Comparison of ENCODE assay signal across 9 mouse cellular contexts in the genomic region with DNA sequence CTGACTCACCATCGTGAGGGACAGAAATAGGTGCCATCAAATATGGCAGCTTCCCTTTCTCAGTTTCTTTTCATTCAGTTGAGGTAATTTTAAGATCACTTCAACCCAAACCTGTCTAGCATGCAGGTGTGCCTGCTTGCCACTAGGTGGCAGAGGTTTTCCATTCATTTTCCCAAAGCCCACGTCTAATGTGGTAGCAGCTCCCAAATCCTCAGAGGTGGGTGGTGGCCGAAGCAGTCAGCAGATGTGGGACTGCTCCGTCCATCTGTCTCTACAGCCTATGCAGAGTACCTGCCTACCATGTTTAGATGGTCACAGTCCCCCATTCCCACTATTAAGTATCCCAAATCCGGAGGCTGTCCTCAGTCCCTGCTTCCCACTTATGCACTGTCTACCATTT.
A peak's percentile ranks its signal among the peaks of the same experiment; 100 is the strongest.
DNase-seq lines count a peak whose midpoint lies in the region; ATAC-seq and TF ChIP-seq lines count a peak whose summit lies in the region.
"Had no signal": no experiment of that assay in that cellular context is flagged by ENCODE, and none has a peak within 500 bp of the region (broad histone marks: within the 10 kb centered on the region; RNA-seq: fewer than 3 reads in every experiment).

No protein-coding gene starts in this region.

- no peak overlapping the region for H3K4me2 ChIP-seq in forebrain, embryonic 11.5 days (ENCODE audit: low read depth, low read length, severe bottlenecking)
- H3K4me2 ChIP-seq in intestine, postnatal 0 days (replicated peaks; ENCODE audit: low read depth), result no peak overlapping the region
- no peak overlapping the region for H3K4me2 ChIP-seq in lung, embryonic 16.5 days (ENCODE audit: low read depth, low read length)
- H3K4me2 ChIP-seq: stomach, embryonic 15.5 days had no signal

- H3K9me3 ChIP-seq in forebrain, embryonic 11.5 days (ENCODE audit: control insufficient read depth, low read length), result no peaks in the 10 kb centered on the region
- H3K9me3 ChIP-seq in intestine, postnatal 0 days (ENCODE audit: control insufficient read depth), result no peaks in the 10 kb centered on the region
- H3K9me3 ChIP-seq in lung, embryonic 16.5 days (ENCODE audit: control insufficient read depth, low read length), result no peaks in the 10 kb centered on the region
- H3K9me3 ChIP-seq: stomach, embryonic 15.5 days had no signal

- 23% methylated on average over 5 of the region's 5 CpGs for WGBS in forebrain, embryonic 11.5 days
- 21% methylated on average over 5 of the region's 5 CpGs for WGBS in intestine, postnatal 0 days
- WGBS in lung, embryonic 16.5 days, result 20% methylated on average over 5 of the region's 5 CpGs

- H3K4me3 ChIP-seq in forebrain, embryonic 11.5 days (ENCODE audit: low read depth, low read length), result no peak overlapping the region
- H3K4me3 ChIP-seq in intestine, postnatal 0 days (ENCODE audit: low read depth, low read length), result no peak overlapping the region
- no peak overlapping the region for H3K4me3 ChIP-seq in lung, embryonic 16.5 days (ENCODE audit: low read length)
- H3K4me3 ChIP-seq: stomach, embryonic 15.5 days had no signal

- peak; percentile 21 for DNase-seq in urinary bladder, postnatal 25 days (ENCODE audit: low spot score)
- no peak for DNase-seq in urinary bladder, postnatal 4 days (ENCODE audit: low spot score in 2 of 2)
- peak; percentile 20 for DNase-seq in c-Kit-positive CD71-positive TER-119-negative erythroid progenitor cells, embryonic 14.5 days (ENCODE audit: low read depth)
- peak; percentile 64 for DNase-seq in forebrain, embryonic 11.5 days (ENCODE audit: low spot score)
- peak; percentile 77 for DNase-seq in retina, embryonic 14.5 days (ENCODE audit: low spot score)
- DNase-seq in T-cell, adult 2 months (ENCODE audit: low spot score), result no peak

- no peaks in the 10 kb centered on the region for H3K4me1 ChIP-seq in forebrain, embryonic 11.5 days (replicated peaks; ENCODE audit: control insufficient read depth, insufficient read depth, low read length)
- H3K4me1 ChIP-seq in intestine, postnatal 0 days (replicated peaks; ENCODE audit: control insufficient read depth, insufficient read depth, low read length), result no peaks in the 10 kb centered on the region
- no peaks in the 10 kb centered on the region; the same call in 1 of the 2 replicates for H3K4me1 ChIP-seq in lung, embryonic 16.5 days (replicated peaks; ENCODE audit: control insufficient read depth, insufficient read depth, low read length)
- H3K4me1 ChIP-seq: stomach, embryonic 15.5 days had no signal

- no peaks in the 10 kb centered on the region for H3K27me3 ChIP-seq in forebrain, embryonic 11.5 days (ENCODE audit: control insufficient read depth, insufficient read depth, low read length)
- H3K27me3 ChIP-seq in intestine, postnatal 0 days (replicated peaks; ENCODE audit: control insufficient read depth, insufficient read depth, low read length), result no peaks in the 10 kb centered on the region
- no peaks in the 10 kb centered on the region for H3K27me3 ChIP-seq in lung, embryonic 16.5 days (ENCODE audit: control insufficient read depth, insufficient read depth, low read depth, low read length)
- H3K27me3 ChIP-seq: stomach, embryonic 15.5 days had no signal

- ATAC-seq in forebrain, embryonic 11.5 days (replicated peaks; ENCODE audit: low FRiP score), result peak; percentile 61
- ATAC-seq in intestine, postnatal 0 days, result peak; percentile 31; the same call in 1 of the 2 replicates
- ATAC-seq in lung, embryonic 16.5 days (ENCODE audit: low read depth), result peak; percentile 66

- no peak overlapping the region for H3K27ac ChIP-seq in forebrain, embryonic 11.5 days (ENCODE audit: low read depth, low read length)
- no peak overlapping the region for H3K27ac ChIP-seq in intestine, postnatal 0 days (ENCODE audit: low read depth, low read length)
- no peak overlapping the region for H3K27ac ChIP-seq in lung, embryonic 16.5 days (ENCODE audit: low read length)
- H3K27ac ChIP-seq: stomach, embryonic 15.5 days had no signal

- H3K9ac ChIP-seq in forebrain, embryonic 11.5 days (ENCODE audit: low read length), result no peak overlapping the region
- H3K9ac ChIP-seq in intestine, postnatal 0 days (ENCODE audit: low read depth, low read length), result no peak overlapping the region
- no peak overlapping the region for H3K9ac ChIP-seq in lung, embryonic 16.5 days (ENCODE audit: low read length)
- H3K9ac ChIP-seq: stomach, embryonic 15.5 days had no signal

- H3K36me3 ChIP-seq in forebrain, embryonic 11.5 days (ENCODE audit: control insufficient read depth, insufficient read depth, low read length), result no peaks in the 10 kb centered on the region; the same call in 1 of the 2 replicates
- H3K36me3 ChIP-seq in intestine, postnatal 0 days (ENCODE audit: control insufficient read depth, insufficient read depth), result peaks cover 46% of the 10 kb centered on the region
- no peaks in the 10 kb centered on the region; the same call in 1 of the 2 replicates for H3K36me3 ChIP-seq in lung, embryonic 16.5 days (ENCODE audit: control insufficient read depth, insufficient read depth, low read length)
- H3K36me3 ChIP-seq: stomach, embryonic 15.5 days had no signal

- TF ChIP-seq CTCF in intestine, postnatal 0 days (IDR thresholded peaks at IDR 0.05; ENCODE audit: low read depth), result peak; percentile 93

Comparison
In these comparisons a context has a peak if more than half of its experiments do, and no peak if none do; other contexts are left out.
1. DNase-seq: peak in urinary bladder, postnatal 25 days (single experiment), c-Kit-positive CD71-positive TER-119-negative erythroid progenitor cells, embryonic 14.5 days (single experiment), forebrain, embryonic 11.5 days (single experiment) and retina, embryonic 14.5 days (single experiment); none in urinary bladder, postnatal 4 days (0 of 2) and T-cell, adult 2 months (single experiment).
2. Peak in every context shown above with its lines, with median percentiles within 50 percentile points of each other: ATAC-seq.